Mouse (Mus musculus) liver, embryonic 12.5 days (tissue): Measurements from ENCODE around the gene Mfsd12. TPM values are rescaled to one million over a fixed set of nuclear protein-coding genes. Genes with fewer than 3 reads are reported as not detected.

ENCODE experiments used
- ATAC-seq: fragments of 200-750 bp; cut with Nextera tagmentation; 2 replicates; pipeline ENCODE4 v1.8.0; 2017; ENCODE audit warnings: moderate number of reproducible peaks, mild to moderate bottlenecking, moderate library complexity
- H3K27ac ChIP-seq: fragments of 300-500 bp; sonication (generic); 2 replicates; pipeline ENCODE4 v1.5.1; 2016; ENCODE audit warnings: mild to moderate bottlenecking
- H3K27me3 ChIP-seq: fragments of 300-500 bp; sonication (generic); replicated peaks from 2 replicates; pipeline ENCODE4 v1.6.1; 2016; ENCODE audit warnings: mild to moderate bottlenecking, moderate library complexity
- H3K36me3 ChIP-seq: fragments of 300-500 bp; sonication (generic); 2 replicates; pipeline ENCODE4 v1.6.1; 2016; ENCODE audit warnings: mild to moderate bottlenecking, moderate library complexity
- H3K4me1 ChIP-seq: fragments of 300-500 bp; sonication (generic); 2 replicates; pipeline ENCODE4 v1.6.1; 2016
- H3K4me2 ChIP-seq: fragments of 300-500 bp; sonication (generic); 2 replicates; pipeline ENCODE4 v1.6.1; 2016; ENCODE audit warnings: mild to moderate bottlenecking, moderate library complexity
- H3K4me3 ChIP-seq: fragments of 300-500 bp; sonication (generic); 2 replicates; pipeline ENCODE4 v1.5.1; 2016; ENCODE audit warnings: mild to moderate bottlenecking, moderate library complexity
- H3K9ac ChIP-seq: fragments of 300-500 bp; sonication (generic); 2 replicates; pipeline ENCODE4 v1.6.1; 2016; ENCODE audit warnings: mild to moderate bottlenecking, moderate library complexity
- H3K9me3 ChIP-seq: fragments of 300-500 bp; sonication (generic); replicated peaks from 2 replicates; pipeline ENCODE4 v1.6.1; 2016; ENCODE audit warnings: mild to moderate bottlenecking, moderate library complexity
- WGBS: fragments of 180-500 bp; shearing (Covaris S2); methylation state at CpG from one replicate; pipeline ENCODE4 v1.1.7; 2016; ENCODE audit not compliant: insufficient replicate concordance; 5-methylcytosine and 5-hydroxymethylcytosine counted together
- polyA plus RNA-seq: library from polyadenylated mRNA; unstranded; fragments of >200 nt; fragmentation: Nextera tagmentation; extraction: Ambion mirVana; gene quantifications from 2 replicates; pipeline ENCODE4 v1.2.1, GENCODE M21; 2016

Mfsd12 gene
- polyA plus RNA-seq, 1 experiment from 2014 or later: 20.8 TPM

GRCm38 (mm10) chr10:81329194-81329975 is 27.9 kb upstream of the Mfsd12 start:
- Histone ChIP-seq H3K36me3 (peaks cover 35% of the 10 kb centered on the region), H3K4me2 (peak overlapping the region; percentile 35), H3K9me3 (no peaks in the 10 kb centered on the region), H3K27me3 (peaks cover 37% of the 10 kb centered on the region), H3K27ac (peak overlapping the region; percentile 68), H3K4me3 (0 out of 2 replicates have a peak overlapping the region, but pooled peaks have one; percentile 19), H3K4me1 (peaks cover 64% of the 10 kb centered on the region), H3K9ac (no peak overlapping the region; the same call in 1 of the 2 replicates)
- 68% methylated on average over 10 of the region's 10 CpGs for WGBS
- no peak for ATAC-seq

GRCm38 (mm10) chr10:81330007-81330406 is 27.3 kb upstream of the Mfsd12 start:
- Histone ChIP-seq H3K27me3 (peaks cover 43% of the 10 kb centered on the region), H3K9me3 (no peaks in the 10 kb centered on the region), H3K4me2 (peak overlapping the region; percentile 2; the same call in 1 of the 2 replicates), H3K27ac (peak overlapping the region; percentile 68), H3K4me1 (peaks cover 69% of the 10 kb centered on the region), H3K9ac (no peak overlapping the region), H3K4me3 (no peak overlapping the region), H3K36me3 (peaks cover 29% of the 10 kb centered on the region)
- ATAC-seq: no peak
- WGBS: 55% methylated on average over 4 of the region's 4 CpGs

DNA sequence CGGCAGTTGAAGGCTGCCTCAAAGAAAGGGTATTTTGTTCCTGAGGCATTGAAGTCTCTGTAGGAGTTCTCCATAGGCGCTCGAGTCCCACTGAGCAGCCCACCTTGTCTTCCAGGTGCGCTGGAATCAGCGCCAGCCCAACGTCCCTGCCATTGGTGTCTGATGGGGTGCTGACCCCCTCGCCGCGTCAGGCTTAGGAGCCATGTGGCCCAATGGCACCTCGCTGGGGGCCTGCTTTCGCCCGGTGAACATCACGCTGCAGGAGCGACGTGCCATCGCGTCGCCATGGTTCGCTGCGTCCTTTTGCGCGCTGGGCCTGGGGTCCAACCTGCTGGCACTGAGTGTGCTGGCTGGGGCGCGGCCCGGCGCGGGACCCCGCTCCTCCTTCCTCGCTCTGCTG is 25.0 kb upstream of the Mfsd12 start:
- Histone ChIP-seq H3K9me3 (no peaks in the 10 kb centered on the region), H3K4me2 (peak overlapping the region; percentile 21), H3K4me3 (no peak overlapping the region), H3K36me3 (peaks cover 6% of the 10 kb centered on the region), H3K27ac (no peak overlapping the region), H3K27me3 (peaks cover 63% of the 10 kb centered on the region), H3K4me1 (peaks cover 64% of the 10 kb centered on the region), H3K9ac (no peak overlapping the region)
- 29% methylated on average over 29 of the region's 29 CpGs for WGBS
- no peak for ATAC-seq

GRCm38 (mm10) chr10:81334324-81334723 is 23.0 kb upstream of the Mfsd12 start:
- H3K36me3 ChIP-seq: peaks cover 5% of the 10 kb centered on the region; the same call in 1 of the 2 replicates
- no peak overlapping the region for H3K27ac ChIP-seq
- no peak overlapping the region for H3K4me2 ChIP-seq
- H3K4me1 ChIP-seq: peaks cover 44% of the 10 kb centered on the region
- no peak overlapping the region for H3K4me3 ChIP-seq
- no peak for ATAC-seq
- WGBS: 71% methylated on average over 11 of the region's 11 CpGs
- H3K9me3 ChIP-seq: no peaks in the 10 kb centered on the region
- no peak overlapping the region for H3K9ac ChIP-seq
- H3K27me3 ChIP-seq: peaks cover 79% of the 10 kb centered on the region

GRCm38 (mm10) chr10:81335393-81336340 is 21.6 kb upstream of the Mfsd12 start:
- peaks cover 38% of the 10 kb centered on the region for H3K4me1 ChIP-seq
- H3K27me3 ChIP-seq: peaks cover 72% of the 10 kb centered on the region
- peak overlapping the region; percentile 37 for H3K27ac ChIP-seq

DNA sequence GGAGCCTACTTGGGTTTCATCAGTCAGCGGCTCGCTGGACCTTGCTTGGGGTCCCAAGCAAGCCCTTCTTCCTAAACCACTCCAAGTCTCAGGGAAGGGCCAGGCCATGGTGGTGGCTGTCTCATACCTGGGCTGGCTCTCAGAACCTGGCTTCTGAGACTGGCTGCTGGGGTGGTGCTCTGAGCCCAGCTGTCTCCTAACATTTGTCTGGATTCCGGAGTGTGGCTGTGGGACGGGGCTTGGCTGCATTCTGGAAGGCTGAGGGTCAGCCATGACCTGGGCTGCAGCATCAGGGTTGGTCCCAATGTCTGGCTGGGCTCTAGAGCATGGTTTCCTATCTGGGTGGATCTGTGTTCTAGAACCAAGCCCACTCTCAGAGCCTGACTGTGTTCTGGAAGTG is 20.7 kb upstream of the Mfsd12 start:
- Histone ChIP-seq H3K27me3 (peaks cover 73% of the 10 kb centered on the region), H3K27ac (no peak overlapping the region; the same call in 1 of the 2 replicates), H3K4me1 (peaks cover 44% of the 10 kb centered on the region), H3K4me2 (no peak overlapping the region), H3K9me3 (no peaks in the 10 kb centered on the region), H3K9ac (no peak overlapping the region), H3K36me3 (peaks cover 5% of the 10 kb centered on the region; the same call in 1 of the 2 replicates), H3K4me3 (no peak overlapping the region)
- ATAC-seq: no peak
- WGBS: 81% methylated on average over 4 of the region's 4 CpGs

More at GRCm38 (mm10) chr10:81335393-81336340, 21.6 kb upstream of the Mfsd12 start:
- no peak for ATAC-seq
- Histone ChIP-seq H3K4me2 (no peak overlapping the region), H3K9me3 (no peaks in the 10 kb centered on the region), H3K9ac (no peak overlapping the region), H3K4me3 (no peak overlapping the region), H3K36me3 (peaks cover 5% of the 10 kb centered on the region; the same call in 1 of the 2 replicates)
- WGBS: 59% methylated on average over 17 of the region's 19 CpGs

- Histone ChIP-seq H3K9me3 (no peaks in the 10 kb centered on the region), H3K4me1 (peaks cover 38% of the 10 kb centered on the region), H3K27me3 (peaks cover 77% of the 10 kb centered on the region), H3K36me3 (no peaks in the 10 kb centered on the region), H3K9ac (no peak overlapping the region), H3K4me2 (0 out of 2 replicates have a peak overlapping the region, but pooled peaks have one; percentile 10), H3K4me3 (no peak overlapping the region), H3K27ac (no peak overlapping the region)
- WGBS: 37% methylated on average over 17 of the region's 17 CpGs
- peak; percentile 64; the same call in 1 of the 2 replicates for ATAC-seq
Observed at GRCm38 (mm10) chr10:81340551-81341332, 16.5 kb upstream of the Mfsd12 start.

GRCm38 (mm10) chr10:81341333-81341949 is 15.8 kb upstream of the Mfsd12 start:
- peaks cover 78% of the 10 kb centered on the region for H3K27me3 ChIP-seq
- H3K9ac ChIP-seq: no peak overlapping the region
- H3K4me1 ChIP-seq: peaks cover 40% of the 10 kb centered on the region
- H3K9me3 ChIP-seq: no peaks in the 10 kb centered on the region
- no peaks in the 10 kb centered on the region for H3K36me3 ChIP-seq
- no peak overlapping the region for H3K4me2 ChIP-seq
- H3K27ac ChIP-seq: no peak overlapping the region
- WGBS: 30% methylated on average over 16 of the region's 16 CpGs
- no peak for ATAC-seq
- no peak overlapping the region for H3K4me3 ChIP-seq

- peaks cover 54% of the 10 kb centered on the region for H3K4me1 ChIP-seq
- H3K27me3 ChIP-seq: peaks cover 64% of the 10 kb centered on the region
- H3K27ac ChIP-seq: no peak within 1 kb of the TSS
- no peaks in the 10 kb centered on the region for H3K9me3 ChIP-seq
- H3K4me3 ChIP-seq: peak within 1 kb of the TSS; percentile 57
- H3K36me3 ChIP-seq: peaks cover 8% of the 10 kb centered on the region
- peak within 1 kb of the TSS; percentile 63 for H3K9ac ChIP-seq
- peak within 1 kb of the TSS; percentile 78 for H3K4me2 ChIP-seq
- WGBS: 7% methylated on average over 38 of the region's 67 CpGs
- ATAC-seq: no peak
Observed at GRCm38 (mm10) chr10:81342686-81343505, 14.4 kb upstream of the Mfsd12 start, which contains the start of gene Gipc3. Gene Gipc3 (minus strand): TSS chr10:81343266.

DNA sequence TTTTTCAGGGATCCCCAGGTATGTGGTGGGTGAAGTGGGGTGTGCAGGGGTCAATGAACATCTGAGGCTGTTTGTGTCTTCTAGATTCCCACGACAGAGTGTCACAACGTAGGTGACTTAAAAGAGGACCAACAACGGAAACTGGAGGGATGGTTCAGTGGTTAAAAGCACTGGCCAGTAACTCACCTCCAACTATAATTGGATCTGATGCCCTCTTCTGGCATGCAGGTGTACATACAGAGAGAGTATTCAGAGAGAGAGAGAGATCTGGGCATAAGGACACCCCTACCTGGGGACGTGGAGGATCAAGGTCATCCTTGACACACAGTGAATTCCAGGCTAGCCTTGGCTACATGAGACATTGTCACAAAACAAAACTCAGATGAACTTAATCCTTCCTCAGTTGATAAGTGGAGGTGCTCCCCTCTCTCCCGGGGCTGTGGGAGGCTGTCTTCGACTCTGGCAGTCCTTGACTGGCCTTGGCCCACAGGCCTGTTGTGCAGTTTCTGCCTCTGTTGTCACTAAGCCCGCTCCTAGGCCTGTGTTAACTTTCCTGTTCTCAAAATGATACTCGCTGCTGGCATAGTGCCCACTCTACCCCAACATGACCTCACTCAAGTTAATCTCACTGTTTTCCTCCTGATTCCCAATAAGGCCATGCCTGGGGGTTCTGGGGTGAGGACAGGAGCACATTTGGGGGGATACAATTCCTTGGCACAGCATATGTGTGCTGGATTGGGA is 12.7 kb upstream of the Mfsd12 start:
- H3K9me3 ChIP-seq: no peaks in the 10 kb centered on the region
- peaks cover 71% of the 10 kb centered on the region for H3K4me1 ChIP-seq
- WGBS: 50% methylated on average over 8 of the region's 8 CpGs
- no peak overlapping the region for H3K4me3 ChIP-seq
- H3K4me2 ChIP-seq: no peak overlapping the region
- no peak for ATAC-seq
- H3K27me3 ChIP-seq: peaks cover 54% of the 10 kb centered on the region
- no peak overlapping the region for H3K9ac ChIP-seq
- H3K36me3 ChIP-seq: peaks cover 19% of the 10 kb centered on the region
- H3K27ac ChIP-seq: no peak overlapping the region
